Mouse (Mus musculus): Measurements from ENCODE around the gene Gsdme. TPM values are rescaled to one million over a fixed set of nuclear protein-coding genes. Genes with fewer than 3 reads are reported as not detected.

Gsdme gene
- polyA plus RNA-seq, 1 experiment, result 1.1 TPM

- TF ChIP-seq EP300 (IDR thresholded peaks at IDR 0.05; ENCODE audit: insufficient read depth, low read depth, low read length) (no peak), CTCF (IDR thresholded peaks at IDR 0.05; ENCODE audit: low read depth, low read length) (no peak), POLR2A (IDR thresholded peaks at IDR 0.05; ENCODE audit: insufficient read depth, low read length) (no peak)
- H3K4me3 ChIP-seq (ENCODE audit: low read depth, low read length), result no peak overlapping the region
- no peaks in the 10 kb centered on the region for H3K9me3 ChIP-seq (replicated peaks; ENCODE audit: control insufficient read depth, insufficient read depth, low read length, poor library complexity, severe bottlenecking)
- H3K27me3 ChIP-seq (ENCODE audit: control insufficient read depth, insufficient read depth, low read length, poor library complexity, severe bottlenecking), result no peaks in the 10 kb centered on the region
- peaks cover under 1% of the 10 kb centered on the region for H3K36me3 ChIP-seq (ENCODE audit: control insufficient read depth, insufficient read depth, low read length, poor library complexity, severe bottlenecking)
- H3K9ac ChIP-seq (ENCODE audit: low read depth, poor library complexity, severe bottlenecking), result no peak overlapping the region
- no peak overlapping the region for H3K27ac ChIP-seq (ENCODE audit: insufficient read depth, low read length)
- H3K4me1 ChIP-seq (ENCODE audit: control insufficient read depth, insufficient read depth, low read length), result no peaks in the 10 kb centered on the region
Observed at GRCm38 (mm10) chr6:50189376-50189775, 74.3 kb downstream of the Gsdme start.

- Histone ChIP-seq H3K9me3 (replicated peaks; ENCODE audit: control insufficient read depth, insufficient read depth, low read length, poor library complexity, severe bottlenecking) (no peaks in the 10 kb centered on the region), H3K27me3 (ENCODE audit: control insufficient read depth, insufficient read depth, low read length, poor library complexity, severe bottlenecking) (no peaks in the 10 kb centered on the region), H3K4me3 (ENCODE audit: low read depth, low read length) (no peak overlapping the region), H3K9ac (ENCODE audit: low read depth, poor library complexity, severe bottlenecking) (no peak overlapping the region), H3K27ac (ENCODE audit: insufficient read depth, low read length) (no peak overlapping the region), H3K36me3 (ENCODE audit: control insufficient read depth, insufficient read depth, low read length, poor library complexity, severe bottlenecking) (no peaks in the 10 kb centered on the region; the same call in 1 of the 2 replicates), H3K4me1 (ENCODE audit: control insufficient read depth, insufficient read depth, low read length) (no peaks in the 10 kb centered on the region)
- TF ChIP-seq EP300 (IDR thresholded peaks at IDR 0.05; ENCODE audit: insufficient read depth, low read depth, low read length) (no peak), POLR2A (IDR thresholded peaks at IDR 0.05; ENCODE audit: insufficient read depth, low read length) (no peak), CTCF (IDR thresholded peaks at IDR 0.05; ENCODE audit: low read depth, low read length) (no peak)
Observed at GRCm38 (mm10) chr6:50187955-50188354, 75.7 kb downstream of the Gsdme start.

GRCm38 (mm10) chr6:50180189-50180588 lies 83.5 kb downstream of the Gsdme start:
- TF ChIP-seq EP300 (IDR thresholded peaks at IDR 0.05; ENCODE audit: insufficient read depth, low read depth, low read length), result no peak
- TF ChIP-seq CTCF (IDR thresholded peaks at IDR 0.05; ENCODE audit: low read depth, low read length), result no peak
- no peak for TF ChIP-seq POLR2A (IDR thresholded peaks at IDR 0.05; ENCODE audit: insufficient read depth, low read length)
- no peaks in the 10 kb centered on the region for H3K4me1 ChIP-seq (ENCODE audit: control insufficient read depth, insufficient read depth, low read length)
- no peak overlapping the region for H3K27ac ChIP-seq (ENCODE audit: insufficient read depth, low read length)
- H3K36me3 ChIP-seq (ENCODE audit: control insufficient read depth, insufficient read depth, low read length, poor library complexity, severe bottlenecking), result no peaks in the 10 kb centered on the region; the same call in 1 of the 2 replicates
- H3K9ac ChIP-seq (ENCODE audit: low read depth, poor library complexity, severe bottlenecking), result no peak overlapping the region
- no peaks in the 10 kb centered on the region for H3K27me3 ChIP-seq (ENCODE audit: control insufficient read depth, insufficient read depth, low read length, poor library complexity, severe bottlenecking)
- H3K9me3 ChIP-seq (replicated peaks; ENCODE audit: control insufficient read depth, insufficient read depth, low read length, poor library complexity, severe bottlenecking), result no peaks in the 10 kb centered on the region
- no peak overlapping the region for H3K4me3 ChIP-seq (ENCODE audit: low read depth, low read length)

GRCm38 (mm10) chr6:50175736-50176135 lies 87.9 kb downstream of the Gsdme start:
- Histone ChIP-seq H3K36me3 (ENCODE audit: control insufficient read depth, insufficient read depth, low read length, poor library complexity, severe bottlenecking) (no peaks in the 10 kb centered on the region), H3K27me3 (ENCODE audit: control insufficient read depth, insufficient read depth, low read length, poor library complexity, severe bottlenecking) (no peaks in the 10 kb centered on the region), H3K9ac (ENCODE audit: low read depth, poor library complexity, severe bottlenecking) (no peak overlapping the region), H3K9me3 (replicated peaks; ENCODE audit: control insufficient read depth, insufficient read depth, low read length, poor library complexity, severe bottlenecking) (no peaks in the 10 kb centered on the region), H3K27ac (ENCODE audit: insufficient read depth, low read length) (no peak overlapping the region), H3K4me1 (ENCODE audit: control insufficient read depth, insufficient read depth, low read length) (no peaks in the 10 kb centered on the region), H3K4me3 (ENCODE audit: low read depth, low read length) (no peak overlapping the region)
- no peak for TF ChIP-seq POLR2A (IDR thresholded peaks at IDR 0.05; ENCODE audit: insufficient read depth, low read length)
- no peak for TF ChIP-seq EP300 (IDR thresholded peaks at IDR 0.05; ENCODE audit: insufficient read depth, low read depth, low read length)
- no peak for TF ChIP-seq CTCF (IDR thresholded peaks at IDR 0.05; ENCODE audit: low read depth, low read length)

- Histone ChIP-seq H3K9ac (ENCODE audit: low read depth, poor library complexity, severe bottlenecking) (no peak overlapping the region), H3K4me3 (ENCODE audit: low read depth, low read length) (no peak overlapping the region), H3K9me3 (replicated peaks; ENCODE audit: control insufficient read depth, insufficient read depth, low read length, poor library complexity, severe bottlenecking) (no peaks in the 10 kb centered on the region), H3K4me1 (ENCODE audit: control insufficient read depth, insufficient read depth, low read length) (no peaks in the 10 kb centered on the region), H3K36me3 (ENCODE audit: control insufficient read depth, insufficient read depth, low read length, poor library complexity, severe bottlenecking) (no peaks in the 10 kb centered on the region), H3K27ac (ENCODE audit: insufficient read depth, low read length) (no peak overlapping the region), H3K27me3 (ENCODE audit: control insufficient read depth, insufficient read depth, low read length, poor library complexity, severe bottlenecking) (no peaks in the 10 kb centered on the region)
- TF ChIP-seq POLR2A (IDR thresholded peaks at IDR 0.05; ENCODE audit: insufficient read depth, low read length), result no peak
- TF ChIP-seq CTCF (IDR thresholded peaks at IDR 0.05; ENCODE audit: low read depth, low read length), result no peak
- no peak for TF ChIP-seq EP300 (IDR thresholded peaks at IDR 0.05; ENCODE audit: insufficient read depth, low read depth, low read length)
Observed at GRCm38 (mm10) chr6:50169771-50170170, 93.9 kb downstream of the Gsdme start.

- Histone ChIP-seq H3K9ac (ENCODE audit: low read depth, poor library complexity, severe bottlenecking) (no peak overlapping the region), H3K27ac (ENCODE audit: insufficient read depth, low read length) (no peak overlapping the region), H3K4me1 (ENCODE audit: control insufficient read depth, insufficient read depth, low read length) (no peaks in the 10 kb centered on the region), H3K36me3 (ENCODE audit: control insufficient read depth, insufficient read depth, low read length, poor library complexity, severe bottlenecking) (no peaks in the 10 kb centered on the region), H3K4me3 (ENCODE audit: low read depth, low read length) (no peak overlapping the region), H3K9me3 (replicated peaks; ENCODE audit: control insufficient read depth, insufficient read depth, low read length, poor library complexity, severe bottlenecking) (no peaks in the 10 kb centered on the region), H3K27me3 (ENCODE audit: control insufficient read depth, insufficient read depth, low read length, poor library complexity, severe bottlenecking) (no peaks in the 10 kb centered on the region)
- TF ChIP-seq POLR2A (IDR thresholded peaks at IDR 0.05; ENCODE audit: insufficient read depth, low read length) (no peak), CTCF (IDR thresholded peaks at IDR 0.05; ENCODE audit: low read depth, low read length) (no peak)
Observed at GRCm38 (mm10) chr6:50168821-50169220, 94.8 kb downstream of the Gsdme start.

All from ES-Bruce4 (cell line).